Mouse (Mus musculus) G1E (cell line): ENCODE results near the gene Mef2c.

ENCODE experiments used
- CTCF ChIP-seq: IDR thresholded peaks from 2 replicates; pipeline ENCODE4 v1.5.1; 2012; ENCODE audit warnings: low read depth, low read length, inconsistent platforms, mixed read lengths
- GATA1 ChIP-seq: IDR thresholded peaks from 2 replicates; pipeline ENCODE4 v1.6.1; 2012; ENCODE audit warnings: borderline replicate concordance, low read length, inconsistent platforms, mixed read lengths
- GATA2 ChIP-seq: IDR thresholded peaks from 2 replicates; pipeline ENCODE4 v1.6.1; 2012; ENCODE audit warnings: low read depth, low read length, inconsistent platforms, borderline replicate concordance
- POLR2AphosphoS5 ChIP-seq: IDR thresholded peaks from 2 replicates; pipeline ENCODE4 v1.6.1; 2012; ENCODE audit warnings: low read depth, low read length, inconsistent platforms; ENCODE audit not compliant: insufficient replicate concordance
- TAL1 ChIP-seq: conservative IDR thresholded peaks from 2 replicates; pipeline ENCODE4 v1.6.1; 2012; ENCODE audit warnings: low read depth, low read length, inconsistent platforms, mixed read lengths

DNA sequence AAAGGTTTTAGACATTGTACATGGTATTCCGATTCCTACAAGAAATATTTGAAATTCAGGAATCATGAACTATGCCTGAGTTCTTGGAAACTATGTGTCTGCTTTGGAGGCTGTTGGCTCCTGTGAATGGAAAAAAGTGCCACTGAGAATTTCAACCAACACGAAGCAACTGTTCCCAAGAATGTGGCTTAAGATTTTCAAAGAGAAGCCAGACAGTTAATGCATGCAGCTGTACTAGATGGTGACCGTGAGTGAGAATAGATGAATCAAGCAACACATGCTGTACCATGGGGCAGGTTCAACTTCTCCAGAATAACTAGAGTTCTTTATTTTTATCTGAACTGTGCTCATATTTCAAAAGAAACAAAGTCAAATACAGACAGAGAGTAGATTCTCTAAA is 23.4 kb upstream of the Mef2c start:
- TF ChIP-seq CTCF (no peak), POLR2AphosphoS5 (no peak), GATA1 (no peak), TAL1 (no peak), GATA2 (no peak)
